Mouse (Mus musculus): ENCODE data around the gene Nbea.
A peak's percentile ranks its signal among the peaks of the same experiment; 100 is the strongest.

The Nbea gene

GRCm38 (mm10) chr3:56183159-56184133 lies at the start of gene Nbea:
Nbea (minus strand) TSS chr3:56183701.
- DNase-seq (ENCODE audit: low spot score): peak; percentile 16

- no peak for DNase-seq (ENCODE audit: low spot score)
Measured at GRCm38 (mm10) chr3:56229283-56229682, 45.8 kb upstream of the Nbea start.

GRCm38 (mm10) chr3:56215989-56216388 lies 32.5 kb upstream of the Nbea start:
- no peak for DNase-seq (ENCODE audit: low spot score)

GRCm38 (mm10) chr3:56203968-56204367 lies 20.5 kb upstream of the Nbea start:
- DNase-seq (ENCODE audit: low spot score): no peak

GRCm38 (mm10) chr3:56188238-56188637 lies 4.7 kb upstream of the Nbea start:
- no peak for DNase-seq (ENCODE audit: low spot score)

GRCm38 (mm10) chr3:56187131-56187779 lies 3.8 kb upstream of the Nbea start:
- no peak for DNase-seq (ENCODE audit: low spot score)

- DNase-seq (ENCODE audit: low spot score): no peak
Measured at GRCm38 (mm10) chr3:56182371-56183158, 936 bp downstream of the Nbea start.

- no peak for DNase-seq (ENCODE audit: low spot score)
Measured at GRCm38 (mm10) chr3:56181991-56182370, 1.5 kb downstream of the Nbea start.

- no peak for DNase-seq (ENCODE audit: low spot score)
Measured at GRCm38 (mm10) chr3:56181025-56181424, 2.5 kb downstream of the Nbea start.

GRCm38 (mm10) chr3:56157864-56158263 lies 25.6 kb downstream of the Nbea start:
- no peak for DNase-seq (ENCODE audit: low spot score)

- no peak for DNase-seq (ENCODE audit: low spot score)
Measured at GRCm38 (mm10) chr3:56126674-56127073, 56.8 kb downstream of the Nbea start.

GRCm38 (mm10) chr3:56116647-56117046 lies 66.9 kb downstream of the Nbea start:
- DNase-seq (ENCODE audit: low spot score): no peak

- DNase-seq (ENCODE audit: low spot score): no peak
Measured at GRCm38 (mm10) chr3:56108101-56108500, 75.4 kb downstream of the Nbea start.

- no peak for DNase-seq (ENCODE audit: low spot score)
Measured at GRCm38 (mm10) chr3:56097105-56097504, 86.4 kb downstream of the Nbea start.

GRCm38 (mm10) chr3:56079015-56079612 lies 104.4 kb downstream of the Nbea start:
- DNase-seq (ENCODE audit: low spot score): no peak

GRCm38 (mm10) chr3:56067849-56068248 lies 115.7 kb downstream of the Nbea start:
- DNase-seq (ENCODE audit: low spot score): no peak

GRCm38 (mm10) chr3:56066360-56067040 lies 117.0 kb downstream of the Nbea start:
- DNase-seq (ENCODE audit: low spot score): no peak

GRCm38 (mm10) chr3:56065234-56065633 lies 118.3 kb downstream of the Nbea start:
- peak; percentile 9 for DNase-seq (ENCODE audit: low spot score)

- DNase-seq (ENCODE audit: low spot score): no peak
Measured at GRCm38 (mm10) chr3:56045659-56046336, 137.7 kb downstream of the Nbea start.

GRCm38 (mm10) chr3:56043091-56043490 lies 140.4 kb downstream of the Nbea start:
- DNase-seq (ENCODE audit: low spot score): no peak

- DNase-seq (ENCODE audit: low spot score): no peak
Measured at GRCm38 (mm10) chr3:56039494-56039893, 144.0 kb downstream of the Nbea start.

Measured in c-Kit-positive CD71-positive TER-119-positive erythroid progenitor cells, embryonic 14.5 days (primary cell).